Mouse (Mus musculus) testis, postnatal 10 days (tissue): ENCODE measurements around the gene Chst5.
"Not testable (repeated sequence)": the region's sequence is repeated elsewhere in the genome, so short reads cannot be mapped to it uniquely, and the experiment has no call there.

Source experiments
- DNase-seq: peaks from one replicate; pipeline ENCODE4 v3.0.0; 2021; ENCODE audit warnings: low spot score

Gene Chst5

DNA sequence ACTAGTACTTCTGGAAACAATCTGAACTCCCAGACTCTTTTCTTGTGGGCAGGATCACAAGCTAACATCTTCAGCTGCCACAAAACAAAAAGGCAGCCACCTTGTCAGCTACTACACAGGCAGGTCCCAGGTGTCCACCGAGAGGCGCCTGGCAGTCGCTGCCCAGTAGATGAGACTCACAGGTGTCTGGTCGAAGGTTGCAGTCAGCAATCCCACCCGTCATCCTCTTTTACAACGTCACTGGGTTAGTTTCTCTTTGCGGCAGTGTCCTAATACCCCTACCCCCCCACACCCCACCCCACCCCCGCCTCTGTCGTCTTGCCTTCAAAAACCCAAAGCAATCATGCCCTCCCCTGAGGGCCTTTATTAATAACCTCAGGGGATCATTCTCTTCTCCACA is 34.5 kb downstream of the Chst5 start:
- no peak for DNase-seq

GRCm38 (mm10) chr8:111871278-111871677 is 39.0 kb downstream of the Chst5 start:
- no peak for DNase-seq

DNA sequence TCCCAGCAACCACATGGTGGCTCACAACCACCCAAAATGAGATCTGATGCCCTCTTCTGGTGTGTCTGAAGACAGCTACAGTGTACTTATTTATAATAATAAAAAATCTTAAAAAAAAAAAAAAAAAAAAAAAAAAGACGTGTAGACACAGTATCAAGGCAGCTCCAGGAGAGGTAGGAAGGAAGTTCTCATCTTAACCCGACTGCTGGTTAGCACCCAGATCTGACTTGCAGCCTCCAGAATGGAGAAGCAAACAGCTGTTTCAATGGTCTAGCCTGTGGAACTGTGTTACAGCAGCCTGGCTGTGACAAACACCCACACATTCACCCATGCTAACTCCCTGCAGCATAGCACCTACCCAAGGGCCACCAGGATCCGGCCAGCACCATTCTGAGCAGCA is 39.9 kb downstream of the Chst5 start:
- DNase-seq = no peak

GRCm38 (mm10) chr8:111868664-111869063 is 41.6 kb downstream of the Chst5 start:
- DNase-seq = no peak

DNA sequence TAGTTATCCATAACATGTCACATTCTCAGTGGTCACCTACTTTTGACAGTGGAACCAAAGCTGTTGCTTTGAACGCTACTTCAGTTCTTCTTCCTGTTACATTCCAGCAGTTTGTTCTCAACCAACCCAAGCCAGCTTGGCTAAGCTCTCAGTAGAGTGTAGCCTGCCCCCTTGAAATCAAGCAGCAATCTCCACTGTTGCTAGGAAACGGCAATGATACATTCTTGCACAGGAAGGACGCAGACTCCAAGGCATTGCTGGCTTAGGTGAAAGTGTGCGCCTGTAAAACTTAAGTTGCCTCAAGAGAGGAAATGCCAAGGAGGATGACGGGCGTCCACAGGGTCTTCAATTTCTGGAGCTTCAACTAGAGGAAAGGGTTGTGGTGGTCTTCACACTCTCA is 44.4 kb downstream of the Chst5 start:
- no peak for DNase-seq

- DNase-seq = no peak
Measured at GRCm38 (mm10) chr8:111865130-111865852, 45.0 kb downstream of the Chst5 start.

GRCm38 (mm10) chr8:111864648-111865047 is 45.6 kb downstream of the Chst5 start:
- DNase-seq = no peak

GRCm38 (mm10) chr8:111863280-111863679 is 47.0 kb downstream of the Chst5 start:
- no peak for DNase-seq

DNA sequence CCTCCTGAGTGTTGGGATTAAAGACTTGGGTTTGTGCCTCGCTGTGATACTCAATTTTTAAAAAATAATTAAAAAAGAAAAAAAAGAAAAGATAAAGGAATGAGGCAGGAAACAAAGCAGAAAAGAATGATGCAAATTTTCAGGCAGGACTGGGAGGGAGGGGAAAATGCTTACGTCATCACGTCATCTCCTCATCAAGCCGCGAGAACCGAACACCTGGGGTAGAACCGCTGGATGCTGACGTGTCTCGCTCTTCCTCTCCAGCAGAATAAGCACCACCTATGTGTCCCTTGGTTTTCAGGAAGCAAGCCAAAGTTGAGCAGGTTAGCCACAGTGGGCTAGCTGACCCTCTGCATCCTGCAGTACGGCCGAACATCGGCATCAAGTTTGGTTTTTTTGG is 54.3 kb downstream of the Chst5 start:
- no peak for DNase-seq

DNA sequence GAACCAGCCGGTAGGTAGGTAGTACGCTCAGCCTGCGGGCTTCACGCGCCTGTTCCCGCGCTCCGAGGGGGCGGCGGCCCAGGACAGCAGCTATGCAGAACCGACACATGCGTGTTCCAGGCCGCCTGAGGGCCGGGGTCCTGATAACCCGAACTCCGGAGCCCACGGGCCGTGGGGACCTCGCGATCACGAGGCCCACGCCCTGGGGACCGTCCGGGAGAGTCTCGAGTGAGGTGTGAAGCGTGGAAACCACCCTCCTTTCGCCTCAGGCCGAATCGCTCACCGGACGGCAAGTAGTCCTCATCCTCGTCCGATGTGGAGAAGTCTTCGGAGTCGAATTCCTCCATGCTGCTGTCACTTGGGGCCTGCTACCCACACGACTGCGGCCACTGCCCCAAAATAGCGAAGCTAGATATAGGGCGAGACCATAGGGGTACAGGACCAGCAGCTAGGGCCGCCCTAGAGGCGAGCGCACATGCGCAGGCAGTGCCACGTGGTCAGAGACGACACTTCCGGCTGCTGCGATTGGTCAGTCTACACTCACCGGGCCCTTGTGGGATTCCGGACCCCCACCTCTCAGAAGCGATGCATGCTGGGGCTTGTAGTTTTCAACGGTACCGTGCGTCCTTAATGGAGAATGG is 56.3 kb downstream of the Chst5 start, which contains the start of gene Cfdp1:
TSS of gene Cfdp1 (minus strand) at position 431 of the 641 bp plus-strand sequence.
- DNase-seq = peak; percentile 95

DNA sequence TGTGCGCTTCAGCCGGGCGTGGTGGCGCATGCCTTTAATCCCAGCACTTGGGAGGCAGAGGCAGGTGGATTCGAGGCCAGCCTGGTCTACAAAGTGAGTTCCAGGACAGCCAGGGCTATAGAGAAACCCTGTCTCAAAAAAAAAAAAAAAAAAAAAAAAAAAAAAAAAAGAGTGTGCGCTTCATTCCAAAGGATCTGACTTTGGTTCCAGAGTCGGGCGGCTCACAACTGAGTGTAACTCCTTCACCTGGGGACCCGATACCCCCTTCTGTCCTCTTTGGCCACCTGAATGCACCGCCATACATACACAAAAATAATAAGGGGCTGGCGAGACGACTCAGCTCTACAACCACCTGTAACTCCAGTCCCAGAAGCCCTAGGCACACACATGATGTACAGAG is 57.0 kb downstream of the Chst5 start:
- not testable (repeated sequence) for DNase-seq

DNA sequence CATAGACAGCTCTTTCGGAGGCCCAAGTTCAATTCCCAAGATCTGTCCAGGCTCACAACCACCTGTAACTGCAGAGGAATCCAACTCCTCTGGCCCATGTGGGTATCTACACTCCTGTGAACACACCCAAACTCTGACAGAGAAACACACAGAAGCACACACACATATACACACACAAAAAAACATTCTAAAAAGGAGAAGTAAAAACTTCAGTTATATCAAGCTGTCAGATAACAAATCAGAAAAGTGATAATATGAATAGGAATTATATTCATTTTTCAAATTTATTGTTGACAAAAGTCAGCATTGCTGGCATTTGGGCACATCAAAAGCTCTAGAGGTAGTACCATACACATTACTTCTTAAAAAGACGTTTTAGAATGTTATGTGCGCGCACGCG is 63.5 kb downstream of the Chst5 start:
- no peak for DNase-seq
